Mouse (Mus musculus): ENCODE measurements around the gene Sumo1. TPM values are rescaled to one million over a fixed set of nuclear protein-coding genes. Genes with fewer than 3 reads are reported as not detected.

Gene Sumo1
- polyA plus RNA-seq, 1 experiment from 2014 or later = 412 TPM

GRCm38 (mm10) chr1:59607071-59607470 lies 63.6 kb downstream of the Sumo1 start:
- Histone ChIP-seq H3K4me3 (ENCODE audit: low read depth, low read length) (no peak overlapping the region), H3K9ac (no peak overlapping the region), H3K27ac (ENCODE audit: low read depth) (no peak overlapping the region), H3K4me1 (ENCODE audit: insufficient read depth) (peaks cover 2% of the 10 kb centered on the region; the same call in 1 of the 2 replicates), H3K36me3 (ENCODE audit: insufficient read depth) (no peaks in the 10 kb centered on the region), H3K9me3 (ENCODE audit: low read depth, low read length) (no peaks in the 10 kb centered on the region), H3K4me2 (no peak overlapping the region), H3K27me3 (ENCODE audit: insufficient read depth, low read length) (no peaks in the 10 kb centered on the region)
- no peak for TF ChIP-seq CTCF (IDR thresholded peaks at IDR 0.05; ENCODE audit: low read depth)
- DNase-seq (no peak), ATAC-seq (ENCODE audit: insufficient read depth) (no peak)
- 51% methylated on average over 7 of the region's 7 CpGs for WGBS

DNA sequence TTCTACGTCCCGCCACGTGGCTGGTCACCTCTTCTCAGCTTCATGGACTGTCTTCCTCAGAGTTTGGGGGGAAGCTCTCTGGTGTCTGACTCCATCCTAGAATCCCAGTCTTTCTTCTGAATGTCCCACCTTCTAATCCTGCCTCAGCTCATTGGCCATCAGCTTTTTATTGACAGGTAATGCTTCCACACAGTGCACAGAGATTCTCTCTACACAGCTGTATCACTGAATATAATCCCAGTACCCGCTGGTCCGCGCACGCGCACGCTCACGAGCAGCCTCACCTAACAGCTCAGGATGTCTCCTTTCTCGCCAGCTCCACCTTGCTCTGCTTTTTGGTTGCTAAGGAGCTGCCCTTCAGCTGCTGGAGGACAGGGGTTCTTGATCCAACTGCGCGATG lies 64.2 kb downstream of the Sumo1 start:
- H3K27me3 ChIP-seq (ENCODE audit: insufficient read depth, low read length) = no peaks in the 10 kb centered on the region
- H3K36me3 ChIP-seq (ENCODE audit: insufficient read depth) = no peaks in the 10 kb centered on the region
- WGBS = 82% methylated on average over 13 of the region's 13 CpGs
- TF ChIP-seq CTCF (IDR thresholded peaks at IDR 0.05; ENCODE audit: low read depth) = no peak
- DNase-seq (no peak), ATAC-seq (ENCODE audit: insufficient read depth) (no peak)
- H3K4me1 ChIP-seq (ENCODE audit: insufficient read depth) = peaks cover 2% of the 10 kb centered on the region; the same call in 1 of the 2 replicates
- no peak overlapping the region for H3K27ac ChIP-seq (ENCODE audit: low read depth)
- no peak overlapping the region for H3K4me2 ChIP-seq
- no peak overlapping the region for H3K9ac ChIP-seq
- no peak overlapping the region for H3K4me3 ChIP-seq (ENCODE audit: low read depth, low read length)
- H3K9me3 ChIP-seq (ENCODE audit: low read depth, low read length) = no peaks in the 10 kb centered on the region

GRCm38 (mm10) chr1:59603893-59604292 lies 66.7 kb downstream of the Sumo1 start:
- H3K27ac ChIP-seq (ENCODE audit: low read depth) = no peak overlapping the region
- H3K27me3 ChIP-seq (ENCODE audit: insufficient read depth, low read length) = no peaks in the 10 kb centered on the region
- no peaks in the 10 kb centered on the region for H3K36me3 ChIP-seq (ENCODE audit: insufficient read depth)
- WGBS = 19% methylated on average over 11 of the region's 11 CpGs
- H3K4me1 ChIP-seq (ENCODE audit: insufficient read depth) = peaks cover 2% of the 10 kb centered on the region; the same call in 1 of the 2 replicates
- H3K9me3 ChIP-seq (ENCODE audit: low read depth, low read length) = no peaks in the 10 kb centered on the region
- no peak overlapping the region for H3K4me3 ChIP-seq (ENCODE audit: low read depth, low read length)
- ATAC-seq (ENCODE audit: insufficient read depth) (0 out of 2 replicates have a peak, but pooled peaks have one; percentile 39), DNase-seq (peak; percentile 77)
- H3K4me2 ChIP-seq = peak overlapping the region; percentile 40
- TF ChIP-seq CTCF (IDR thresholded peaks at IDR 0.05; ENCODE audit: low read depth) = peak; percentile 69
- H3K9ac ChIP-seq = no peak overlapping the region

DNA sequence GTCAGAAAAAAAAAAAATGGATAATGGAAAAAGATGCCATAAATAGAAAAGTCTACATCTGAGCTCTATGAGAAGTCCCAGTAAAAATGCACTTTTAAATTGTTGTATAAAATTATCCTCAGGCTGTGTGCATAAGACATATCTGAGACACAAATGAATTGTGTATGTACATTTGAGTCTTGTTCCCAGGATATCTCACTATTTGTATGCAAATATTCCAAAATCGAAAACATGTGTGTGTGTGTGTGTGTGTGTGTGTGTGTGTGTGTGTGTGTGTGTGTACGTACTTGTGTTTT lies 67.3 kb downstream of the Sumo1 start:
- no peak for TF ChIP-seq CTCF (IDR thresholded peaks at IDR 0.05; ENCODE audit: low read depth)
- DNase-seq (no peak), ATAC-seq (ENCODE audit: insufficient read depth) (no peak)
- Histone ChIP-seq H3K9me3 (ENCODE audit: low read depth, low read length) (no peaks in the 10 kb centered on the region), H3K4me2 (no peak overlapping the region), H3K4me3 (ENCODE audit: low read depth, low read length) (no peak overlapping the region), H3K27me3 (ENCODE audit: insufficient read depth, low read length) (no peaks in the 10 kb centered on the region), H3K36me3 (ENCODE audit: insufficient read depth) (no peaks in the 10 kb centered on the region), H3K9ac (no peak overlapping the region), H3K4me1 (ENCODE audit: insufficient read depth) (peaks cover 2% of the 10 kb centered on the region; the same call in 1 of the 2 replicates), H3K27ac (ENCODE audit: low read depth) (no peak overlapping the region)
- WGBS = 94% methylated on average over 2 of the region's 2 CpGs

GRCm38 (mm10) chr1:59602531-59603416 lies 67.9 kb downstream of the Sumo1 start:
- Histone ChIP-seq H3K4me1 (ENCODE audit: insufficient read depth) (peaks cover 2% of the 10 kb centered on the region; the same call in 1 of the 2 replicates), H3K4me2 (no peak overlapping the region), H3K9me3 (ENCODE audit: low read depth, low read length) (no peaks in the 10 kb centered on the region), H3K9ac (no peak overlapping the region), H3K4me3 (ENCODE audit: low read depth, low read length) (no peak overlapping the region), H3K27ac (ENCODE audit: low read depth) (no peak overlapping the region), H3K36me3 (ENCODE audit: insufficient read depth) (no peaks in the 10 kb centered on the region), H3K27me3 (ENCODE audit: insufficient read depth, low read length) (no peaks in the 10 kb centered on the region)
- TF ChIP-seq CTCF (IDR thresholded peaks at IDR 0.05; ENCODE audit: low read depth) = no peak
- 39% methylated on average over 11 of the region's 11 CpGs for WGBS
- peak; percentile 24 for DNase-seq
- no peak for ATAC-seq (ENCODE audit: insufficient read depth)

- Histone ChIP-seq H3K4me2 (no peak overlapping the region), H3K27ac (ENCODE audit: low read depth) (peak overlapping the region; percentile 74; the same call in 1 of the 2 replicates), H3K9me3 (ENCODE audit: low read depth, low read length) (no peaks in the 10 kb centered on the region), H3K4me1 (ENCODE audit: insufficient read depth) (peaks cover 12% of the 10 kb centered on the region), H3K9ac (no peak overlapping the region), H3K4me3 (ENCODE audit: low read depth, low read length) (no peak overlapping the region), H3K27me3 (ENCODE audit: insufficient read depth, low read length) (no peaks in the 10 kb centered on the region), H3K36me3 (ENCODE audit: insufficient read depth) (no peaks in the 10 kb centered on the region)
- 49% methylated on average over 9 of the region's 9 CpGs for WGBS
- no peak for TF ChIP-seq CTCF (IDR thresholded peaks at IDR 0.05; ENCODE audit: low read depth)
- ATAC-seq (ENCODE audit: insufficient read depth) (no peak), DNase-seq (peak; percentile 12)
These were observed 75.0 kb downstream of the Sumo1 start for GRCm38 (mm10) chr1:59595609-59596008.

- H3K4me1 ChIP-seq (ENCODE audit: insufficient read depth) = peaks cover 15% of the 10 kb centered on the region
- H3K27me3 ChIP-seq (ENCODE audit: insufficient read depth, low read length) = no peaks in the 10 kb centered on the region
- H3K36me3 ChIP-seq (ENCODE audit: insufficient read depth) = no peaks in the 10 kb centered on the region
- ATAC-seq (ENCODE audit: insufficient read depth) (peak; percentile 87), DNase-seq (peak; percentile 92)
- no peak for TF ChIP-seq CTCF (IDR thresholded peaks at IDR 0.05; ENCODE audit: low read depth)
- no peak overlapping the region for H3K4me3 ChIP-seq (ENCODE audit: low read depth, low read length)
- H3K4me2 ChIP-seq = no peak overlapping the region
- H3K9ac ChIP-seq = no peak overlapping the region
- peak overlapping the region; percentile 74 for H3K27ac ChIP-seq (ENCODE audit: low read depth)
- H3K9me3 ChIP-seq (ENCODE audit: low read depth, low read length) = no peaks in the 10 kb centered on the region
- 48% methylated on average over 11 of the region's 11 CpGs for WGBS
These were observed 75.9 kb downstream of the Sumo1 start for GRCm38 (mm10) chr1:59594586-59595266.

Data from lung, embryonic 14.5 days (tissue).